Mouse (Mus musculus) left cerebral cortex, postnatal 25 days (tissue): ENCODE data around the gene Cnot4. TPM values are rescaled to one million over a fixed set of nuclear protein-coding genes. Genes with fewer than 3 reads are reported as not detected.

Experiments
- DNase-seq, 2 experiments: peaks; one replicate each; pipeline ENCODE4 v3.0.0; 2022; ENCODE audit warnings: low spot score in 2 of 2, mixed read lengths in 1 of 2
- intact Hi-C: fragments of 180-260 bp; cut with DNase I; formaldehyde crosslinking; loops from one replicate; pipeline ENCODE4 v1.15.1; 2025
- total RNA-seq, 2 experiments: library from RNA; stranded (reverse); gene quantifications; 2 replicates each; pipeline ENCODE4 v1.2.3; 2021

Gene Cnot4
- total RNA-seq, 2 experiments from 2014 or later: 39.4 to 43.7 TPM

DNA sequence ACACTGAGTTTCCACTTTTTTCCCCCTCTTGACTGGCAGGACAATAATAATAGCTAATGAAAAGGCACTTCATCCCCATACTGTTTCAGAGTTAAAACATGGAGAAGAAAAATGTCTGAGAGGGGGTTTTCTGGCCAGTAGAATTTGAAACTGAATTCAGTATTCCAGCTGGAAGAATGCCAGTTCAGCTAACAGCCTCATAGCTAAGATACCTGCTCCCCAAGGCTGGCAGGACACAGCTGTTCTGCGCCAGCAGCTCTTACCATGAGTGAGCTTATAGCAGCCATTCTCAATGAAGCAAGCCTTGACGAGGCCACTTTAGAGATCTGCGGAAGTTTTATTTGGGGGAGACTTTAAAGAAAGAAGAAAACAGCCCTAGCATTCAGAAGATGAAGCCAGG, 62.3 kb downstream of the Cnot4 start:
- DNase-seq: no peak
- intact Hi-C loops: no loop called here

DNA sequence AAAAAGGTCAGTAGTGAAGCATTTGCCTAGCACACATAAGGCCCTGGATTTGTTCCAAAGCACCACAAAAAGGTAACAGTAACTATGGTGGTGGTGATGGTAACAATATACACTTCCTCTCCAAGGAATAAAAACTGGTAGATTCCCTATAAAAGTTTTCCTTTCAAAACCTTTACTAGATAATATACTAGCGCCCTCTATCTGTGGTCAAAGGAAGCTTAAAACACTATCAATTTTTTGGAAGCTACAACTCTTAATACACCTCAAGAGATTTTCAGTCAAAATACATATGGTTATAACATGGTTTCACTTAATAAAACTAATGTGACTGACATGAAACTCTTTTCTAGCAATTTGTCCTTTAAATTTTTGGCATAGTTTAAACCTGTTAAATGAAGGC, 71.1 kb downstream of the Cnot4 start:
- intact Hi-C loops: loop anchor here (5.0 kb wide), 1 partner anchor 65 kb away; no protein-coding TSS in a partner anchor
- DNase-seq: no peak

DNA sequence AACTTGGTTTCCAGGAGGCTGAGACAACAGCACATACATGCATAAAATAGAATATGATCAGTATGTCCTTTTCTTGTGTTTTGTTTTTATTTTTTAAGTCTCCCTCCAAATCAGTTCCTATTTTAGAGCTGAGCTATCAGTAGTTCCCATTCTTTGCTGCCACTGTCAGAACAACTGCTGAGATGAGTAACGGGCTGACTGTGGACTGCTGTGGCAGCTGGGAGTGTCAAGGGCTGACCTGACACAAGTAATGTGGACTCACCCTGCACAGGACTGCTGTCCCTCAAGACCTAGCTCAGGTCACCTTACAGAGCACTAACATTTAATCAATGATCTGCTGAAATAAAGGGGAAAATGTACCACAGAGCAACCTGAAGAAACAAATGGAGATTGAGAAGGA, 90.4 kb downstream of the Cnot4 start:
- intact Hi-C loops: no loop called here
- DNase-seq: no peak

DNA sequence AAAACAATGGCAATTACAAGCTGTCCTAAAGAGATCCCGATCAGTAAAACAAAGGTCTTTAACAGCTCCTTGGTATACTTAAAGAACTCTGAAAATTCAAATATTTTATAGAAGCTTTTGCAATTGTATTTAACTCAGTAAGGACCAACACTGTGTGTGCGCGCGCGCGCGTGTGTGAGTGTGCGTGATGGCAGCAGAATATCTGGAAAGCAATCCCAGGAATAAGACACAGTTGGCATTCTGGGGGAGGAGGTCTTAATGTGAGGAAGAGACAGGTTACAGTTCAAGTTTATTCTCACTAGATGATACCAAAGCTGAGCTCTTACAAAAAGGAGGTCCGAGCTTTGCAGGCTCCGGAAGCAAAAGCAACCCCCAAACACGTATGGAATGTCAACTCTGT, 100.2 kb downstream of the Cnot4 start:
- no peak for DNase-seq

DNA sequence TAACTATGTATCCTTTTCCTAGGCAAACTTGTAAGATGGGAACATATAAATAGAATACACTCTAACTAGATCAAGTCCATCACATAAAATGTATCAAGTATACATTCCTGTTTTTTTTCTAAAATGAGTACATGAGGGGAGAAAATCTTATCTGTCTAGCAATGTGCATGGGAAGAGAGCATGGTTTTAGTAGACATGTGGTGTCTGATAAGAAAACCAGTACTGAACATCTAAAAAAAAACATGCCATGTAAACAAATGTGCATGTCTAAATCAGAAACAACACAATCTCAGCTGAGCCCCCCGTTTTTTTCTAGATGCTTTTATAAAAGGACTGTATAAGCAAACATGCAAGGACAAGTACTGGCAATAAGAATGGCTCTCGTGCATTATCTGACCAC, 100.8 kb downstream of the Cnot4 start:
- DNase-seq: no peak
- intact Hi-C loops: no loop called here

More for the DNA sequence above, 100.2 kb downstream of the Cnot4 start:
- intact Hi-C loops: no loop called here

DNA sequence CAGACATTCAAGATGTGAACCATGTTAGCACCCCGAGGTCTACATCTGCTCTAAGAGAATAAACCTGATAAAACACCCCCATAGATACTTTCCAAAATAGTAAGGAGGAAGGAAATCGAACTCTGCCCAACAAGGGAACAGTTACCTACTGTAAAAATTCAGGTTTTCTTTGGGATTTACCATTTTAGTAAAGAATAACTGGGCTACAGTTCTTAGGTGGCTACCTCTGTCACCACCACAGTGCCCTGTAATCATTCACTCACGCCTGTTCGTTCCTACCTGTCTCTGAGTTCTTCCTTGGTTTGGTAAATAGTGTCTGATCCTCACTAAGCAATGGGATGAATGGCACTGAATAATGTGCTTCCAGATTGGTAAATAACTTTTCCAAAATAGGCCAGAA, 102.7 kb downstream of the Cnot4 start:
- DNase-seq: no peak
- intact Hi-C loops: no loop called here

DNA sequence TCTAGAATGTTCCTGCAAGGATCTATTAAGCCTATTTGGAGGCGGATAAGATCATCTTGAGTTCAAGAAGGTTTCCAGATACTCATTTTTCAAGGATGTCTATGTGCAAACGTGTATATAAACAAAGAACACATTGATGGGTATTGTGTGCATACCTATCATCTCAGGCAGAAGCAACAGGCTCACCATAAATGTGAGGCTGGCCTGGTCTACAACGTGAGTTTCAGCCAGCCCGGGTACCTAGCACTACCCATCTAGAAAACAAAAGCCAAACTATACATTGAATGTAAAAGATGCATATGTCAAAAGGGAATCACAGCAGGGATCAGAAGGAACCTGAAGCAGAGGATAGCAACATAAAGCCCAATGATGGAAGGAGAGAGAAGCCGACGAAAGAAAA, 103.3 kb downstream of the Cnot4 start:
- intact Hi-C loops: no loop called here
- no peak for DNase-seq

DNA sequence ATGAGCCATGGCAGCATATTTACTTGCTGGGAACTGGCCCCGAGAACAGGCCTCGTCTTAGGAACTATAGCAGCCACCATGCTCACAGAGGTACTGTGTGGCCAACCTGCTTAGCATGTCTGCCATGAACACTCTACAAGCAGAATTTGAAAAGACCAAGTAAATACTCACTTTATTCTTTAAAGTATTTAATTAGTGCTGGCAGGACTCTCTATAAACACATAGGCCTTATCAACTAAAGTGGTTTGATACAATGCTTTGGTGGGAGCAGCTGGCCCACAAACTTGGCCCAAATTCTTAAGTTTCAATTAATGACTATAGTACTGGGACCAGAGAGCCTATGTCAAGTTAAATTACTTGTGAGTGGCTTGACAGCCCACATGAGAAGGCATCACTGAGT, 105.5 kb downstream of the Cnot4 start:
- DNase-seq: no peak
- intact Hi-C loops: no loop called here

DNA sequence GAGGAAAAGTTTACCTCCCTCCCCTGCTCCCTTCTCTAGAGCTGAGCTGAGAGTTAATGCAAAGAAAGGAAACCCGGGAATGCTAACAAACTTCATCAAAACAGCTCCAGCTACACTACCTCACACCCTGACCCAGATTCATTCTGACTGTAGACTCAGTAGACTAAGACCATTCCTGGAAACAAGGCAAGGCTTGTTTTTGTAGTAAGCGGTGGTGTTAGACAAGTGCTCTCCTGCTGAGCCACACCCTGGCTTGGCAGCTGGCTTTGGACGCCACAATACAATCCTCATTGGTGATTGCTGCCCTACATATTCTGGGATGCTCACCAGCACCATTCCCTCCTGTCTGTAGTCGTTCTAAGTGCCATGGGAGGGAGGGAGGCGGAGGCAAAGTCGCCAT, 106.3 kb downstream of the Cnot4 start:
- intact Hi-C loops: no loop called here

DNA sequence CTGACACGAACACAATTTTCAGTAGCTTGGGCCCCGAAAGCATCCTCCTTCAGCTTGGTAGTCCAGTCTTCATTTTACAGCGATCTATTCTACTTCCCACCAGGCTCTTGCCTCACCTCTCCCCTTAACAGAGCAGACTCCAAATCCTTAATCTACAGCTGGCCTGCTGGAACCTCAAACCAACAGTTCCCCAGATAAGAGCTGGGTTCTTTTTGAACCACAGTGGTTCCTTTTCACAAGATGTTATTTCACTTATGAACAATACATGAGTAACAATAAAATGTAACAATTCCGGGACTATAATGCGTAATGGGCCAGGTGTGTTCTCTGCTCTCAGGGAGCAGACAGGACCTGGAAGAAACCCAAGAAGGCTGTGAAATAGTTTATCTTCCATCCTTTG, 116.9 kb downstream of the Cnot4 start:
- intact Hi-C loops: no loop called here
- DNase-seq: no peak

More for the DNA sequence above, 106.3 kb downstream of the Cnot4 start:
- DNase-seq: peak in 1 of 2 experiments; percentile 34

DNA sequence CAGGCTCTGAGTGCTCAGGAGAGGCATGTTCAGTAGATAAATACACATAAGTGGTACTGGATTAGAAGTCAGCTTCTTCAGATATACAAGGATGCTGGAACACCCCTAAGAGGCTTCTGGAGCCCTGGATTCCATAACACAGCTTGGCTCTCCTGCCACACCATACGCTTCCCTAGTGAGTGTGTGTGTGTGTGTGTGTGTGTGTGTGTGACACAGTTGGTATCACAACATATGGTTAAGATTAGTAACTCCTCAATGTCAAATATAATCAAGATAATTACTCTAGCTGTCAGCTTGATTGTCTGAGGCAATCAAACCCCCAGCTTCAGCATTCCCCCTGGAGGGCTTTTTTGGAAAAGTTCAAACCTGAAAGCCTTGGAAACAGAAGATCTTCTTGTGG, 121.6 kb downstream of the Cnot4 start:
- intact Hi-C loops: no loop called here
- no peak for DNase-seq

DNA sequence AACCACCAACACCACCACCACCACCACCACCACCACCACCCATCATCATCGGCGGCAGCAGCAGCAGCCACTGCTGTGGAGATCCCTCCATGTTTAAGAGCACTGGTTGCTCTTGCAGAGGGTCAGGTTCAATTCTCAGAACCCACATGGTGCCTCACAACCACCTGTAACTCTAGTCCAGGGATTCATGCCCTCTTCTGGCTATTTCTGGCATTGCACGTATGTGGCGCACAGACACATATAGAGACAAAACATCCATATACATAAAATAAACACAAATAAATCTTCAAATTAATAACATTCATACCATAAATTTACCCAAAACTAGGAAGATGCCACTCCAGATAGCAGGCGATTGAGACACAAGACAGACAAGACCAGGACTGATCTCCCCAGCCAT, 122.8 kb downstream of the Cnot4 start:
- no peak for DNase-seq
- intact Hi-C loops: no loop called here

DNA sequence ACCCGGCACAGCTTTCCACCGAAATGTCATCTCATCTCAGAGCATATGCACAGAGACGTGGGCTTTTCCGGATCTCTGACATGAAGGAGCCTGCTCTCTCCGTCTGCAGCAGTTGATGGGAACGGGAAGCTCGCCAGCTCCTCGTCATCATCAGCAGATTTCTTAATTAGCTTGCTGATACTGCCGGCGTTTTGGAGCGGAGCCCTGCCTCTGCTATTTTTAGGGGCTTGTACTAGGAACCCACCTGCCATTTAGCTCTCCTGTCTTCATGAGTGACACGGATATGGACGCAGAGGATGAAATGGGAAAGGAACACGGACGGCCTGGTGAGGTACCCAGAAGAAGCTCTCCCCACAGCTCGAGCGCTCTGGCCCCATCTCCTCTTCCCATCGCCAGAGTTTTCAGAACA, 131.3 kb downstream of the Cnot4 start:
- peak; percentile 72 to 83 for DNase-seq

DNA sequence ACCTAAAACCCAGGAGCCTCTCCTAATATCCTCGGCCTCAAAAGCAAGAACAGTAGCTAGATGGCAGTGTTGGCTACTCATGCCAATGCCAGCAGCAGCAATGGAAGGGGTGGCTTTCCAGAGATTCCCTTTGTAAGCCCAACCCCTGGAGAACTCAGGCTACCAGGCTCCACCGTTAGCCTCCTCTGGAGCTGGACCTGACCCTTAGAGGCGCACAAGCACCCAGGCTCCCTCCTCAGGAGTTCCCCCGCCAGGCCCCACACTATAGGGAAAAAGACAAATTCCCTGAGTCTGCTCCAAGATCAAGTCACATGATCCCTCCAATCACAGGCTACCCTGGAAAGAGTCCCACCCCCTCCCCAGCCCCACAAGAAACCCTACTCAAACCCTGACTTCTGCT, 134.4 kb downstream of the Cnot4 start:
- DNase-seq: peak; percentile 57 to 71
- intact Hi-C loops: loop anchor here (2.0 to 5.0 kb wide), 3 partner anchors 63 to 172 kb away; partner anchors contain the start of gene Cnot4

More for the DNA sequence above, 131.3 kb downstream of the Cnot4 start:
- intact Hi-C loops: no loop called here

DNA sequence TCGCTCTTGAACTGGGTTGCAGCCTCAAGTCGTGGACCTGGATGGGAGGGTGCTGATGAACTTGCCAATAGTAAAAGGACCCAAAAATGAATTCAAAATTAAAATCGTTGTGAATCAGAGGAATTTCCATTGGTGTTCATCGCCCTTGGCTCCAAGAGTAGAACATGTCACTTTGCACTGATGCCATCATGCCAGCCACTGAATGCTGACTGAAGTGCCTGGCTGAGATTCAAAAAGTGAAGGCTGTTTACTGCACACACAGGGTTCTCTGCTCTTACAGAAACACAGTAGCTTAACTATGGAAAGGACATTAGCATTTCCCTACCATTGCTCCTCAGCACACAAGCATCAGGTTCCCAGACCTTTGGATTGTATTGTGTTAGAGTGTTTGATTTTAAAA, 137.0 kb downstream of the Cnot4 start:
- intact Hi-C loops: loop anchor here (5.0 kb wide), 2 partner anchors 66 to 136 kb away; partner anchors contain the start of gene Cnot4
- DNase-seq: no peak

DNA sequence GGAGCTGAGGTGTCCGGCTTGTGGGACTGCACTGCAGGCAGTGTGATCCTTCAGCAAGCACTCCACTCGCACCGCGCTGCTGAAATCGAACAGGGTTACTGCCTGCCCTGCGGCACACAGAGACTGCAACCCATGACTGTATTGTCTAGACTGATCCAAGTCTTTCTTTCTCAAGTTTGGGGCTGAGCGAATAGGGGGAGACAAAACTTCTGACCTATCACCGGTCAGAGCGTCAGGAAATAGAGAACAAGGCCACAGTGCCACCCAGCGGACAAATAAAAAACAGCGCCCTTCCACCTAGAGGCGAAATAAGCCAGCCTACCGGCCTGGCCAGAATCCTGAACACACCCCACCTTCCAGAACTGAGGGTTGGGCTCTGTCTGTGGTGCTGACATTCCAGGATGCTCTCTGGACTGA, 138.3 kb downstream of the Cnot4 start:
- intact Hi-C loops: loop anchor here (5.0 kb wide), 2 partner anchors 67 to 137 kb away; partner anchors contain the start of gene Cnot4

DNA sequence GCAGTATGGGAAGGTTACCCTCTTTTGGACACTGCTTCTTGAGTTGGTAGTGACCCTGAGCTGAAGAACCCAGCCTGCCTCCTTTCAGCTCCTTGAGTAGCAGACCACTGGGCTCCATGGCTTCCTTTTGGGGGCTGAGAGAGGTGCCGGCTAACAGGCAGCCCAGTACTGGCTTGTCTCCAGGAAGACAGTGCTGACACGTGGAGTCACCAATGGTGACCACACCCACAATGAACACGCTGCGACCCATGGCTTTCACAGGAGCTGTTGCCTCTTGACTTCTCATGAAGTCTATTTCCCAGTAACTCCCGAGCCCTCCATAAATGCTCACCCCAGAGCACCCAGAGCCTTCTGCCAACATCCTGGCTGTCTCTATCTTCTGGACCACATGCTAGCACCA, 138.8 kb downstream of the Cnot4 start:
- DNase-seq: no peak
- intact Hi-C loops: loop anchor here (5.0 kb wide), 2 partner anchors 68 to 138 kb away; partner anchors contain the start of gene Cnot4

More for the DNA sequence above, 138.3 kb downstream of the Cnot4 start:
- peak; percentile 77 to 82 for DNase-seq

DNA sequence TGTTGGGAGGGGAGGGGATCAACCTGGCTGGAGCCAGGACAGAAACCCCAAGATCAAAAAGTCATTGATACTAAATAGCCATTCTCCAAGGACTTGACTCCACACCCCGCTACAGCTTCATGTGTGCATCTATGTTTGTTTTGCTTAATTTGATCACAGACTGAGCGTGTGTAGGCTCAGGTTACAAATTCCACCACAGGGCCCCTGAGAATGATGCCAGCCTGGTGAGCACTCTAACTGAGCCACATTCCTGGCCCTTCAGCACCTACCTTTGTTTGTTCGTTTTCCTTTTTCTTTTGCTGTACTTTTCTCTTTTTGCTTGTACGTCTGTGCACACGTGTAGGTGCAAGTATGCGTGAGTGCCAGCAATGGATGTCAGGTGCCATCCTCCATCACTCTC, 144.3 kb downstream of the Cnot4 start:
- DNase-seq: no peak
- intact Hi-C loops: no loop called here

DNA sequence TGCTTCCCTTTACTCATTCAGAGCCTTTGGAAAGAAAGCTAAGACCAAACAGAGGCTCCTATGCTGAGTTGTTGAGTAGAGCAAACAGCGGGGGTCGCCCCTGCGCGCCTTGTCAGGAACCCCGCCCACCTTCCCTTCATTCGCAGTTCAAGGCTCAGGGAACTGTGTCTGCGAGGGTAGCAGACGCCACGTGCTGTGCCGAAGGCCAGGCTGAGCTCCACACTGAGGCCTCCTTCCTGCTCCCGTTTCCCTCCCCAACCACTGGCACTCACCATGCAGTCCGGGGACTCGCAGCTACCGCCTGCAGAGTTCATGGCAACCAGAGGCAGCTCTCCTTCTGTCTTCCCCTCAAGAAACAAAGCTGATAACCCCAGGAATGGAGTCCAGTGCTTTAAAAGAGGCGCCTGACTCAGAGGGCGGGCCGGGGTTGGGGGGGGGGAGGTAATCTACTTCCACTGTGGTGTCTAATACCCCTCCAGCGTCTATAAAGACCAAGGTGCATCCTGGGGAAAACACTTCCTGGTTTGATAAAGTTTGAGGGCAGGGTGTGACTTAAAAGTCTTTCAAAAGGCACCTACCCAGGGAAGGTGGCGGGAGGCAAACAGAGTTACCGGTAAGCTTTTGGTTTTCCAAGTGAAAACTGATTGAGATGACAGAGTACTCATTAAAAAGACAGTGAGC, 145.3 kb downstream of the Cnot4 start, which contains the start of gene Slc23a4:
Slc23a4 (minus strand) TSS at position 324 of the 681 bp plus-strand sequence.
- DNase-seq: no peak
- intact Hi-C loops: no loop called here

DNA sequence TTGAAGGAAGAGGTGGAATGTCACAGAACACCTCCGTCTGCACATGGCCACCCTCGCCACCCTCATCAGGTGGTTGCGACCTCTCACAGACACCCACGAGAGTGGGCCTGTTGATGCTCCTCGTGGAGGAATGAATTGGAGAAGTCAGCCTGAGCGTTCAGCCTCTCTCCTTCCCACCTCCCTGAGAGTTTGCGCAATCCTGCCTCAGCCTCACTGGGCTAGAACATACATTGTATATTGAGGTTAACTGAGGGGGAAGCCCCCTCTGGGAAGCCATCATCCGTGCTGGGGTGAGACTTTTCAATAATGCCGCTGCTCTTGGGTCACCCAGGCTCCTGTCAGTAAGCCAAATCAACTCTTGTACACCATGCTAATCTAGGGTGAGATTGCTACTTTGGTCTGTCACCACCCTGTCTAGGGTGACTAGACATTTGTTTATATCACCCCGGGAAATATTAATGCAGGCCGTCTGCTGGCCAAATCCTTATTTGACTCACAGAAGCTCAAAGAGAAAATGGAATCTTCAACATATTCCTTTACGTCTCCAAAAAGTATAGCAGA, 146.4 kb downstream of the Cnot4 start:
- intact Hi-C loops: no loop called here
- no peak for DNase-seq

DNA sequence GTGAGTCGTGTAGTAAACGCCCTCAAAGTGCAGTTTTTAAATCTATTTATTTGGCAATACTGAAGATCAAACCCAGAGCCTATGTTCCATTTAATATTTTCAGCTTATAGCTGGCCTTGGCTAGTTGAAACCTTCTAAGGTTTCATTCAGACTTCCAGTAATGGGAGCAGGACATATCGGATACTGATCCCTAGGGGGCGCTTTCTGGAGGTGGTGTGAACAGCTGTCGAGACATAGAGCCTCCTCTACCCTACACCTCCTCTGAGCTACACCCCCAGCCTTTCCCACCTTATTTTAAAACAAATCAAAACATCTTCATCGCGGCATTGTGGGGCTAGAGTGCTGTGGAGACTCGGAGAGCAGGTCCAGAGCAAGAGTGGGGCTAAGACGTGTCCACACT, 152.9 kb downstream of the Cnot4 start:
- intact Hi-C loops: no loop called here
- no peak for DNase-seq
